Mouse (Mus musculus) lung, embryonic 16.5 days (tissue): Measurements from ENCODE around the gene Tsks. TPM values are rescaled to one million over a fixed set of nuclear protein-coding genes. Genes with fewer than 3 reads are reported as not detected.

Experiments used
- ATAC-seq: fragments of 200-750 bp; cut with Nextera tagmentation; 2 replicates; pipeline ENCODE4 v1.8.0; 2017; ENCODE audit warnings: low read depth, mild to moderate bottlenecking, moderate library complexity
- H3K27ac ChIP-seq: fragments of 300-500 bp; sonication (generic); 2 replicates; pipeline ENCODE4 v1.5.1; 2014; ENCODE audit warnings: mild to moderate bottlenecking, control low read depth, low read length
- H3K27me3 ChIP-seq: fragments of 300-500 bp; sonication (generic); 2 replicates; pipeline ENCODE4 v1.6.1; 2014; ENCODE audit warnings: low read depth, low read length, mixed read lengths; ENCODE audit not compliant: control insufficient read depth, insufficient read depth
- H3K36me3 ChIP-seq: fragments of 300-500 bp; sonication (generic); 2 replicates; pipeline ENCODE4 v1.6.1; 2014; ENCODE audit warnings: low read length; ENCODE audit not compliant: control insufficient read depth, insufficient read depth
- H3K4me1 ChIP-seq: fragments of 300-500 bp; sonication (generic); replicated peaks from 2 replicates; pipeline ENCODE4 v1.6.1; 2014; ENCODE audit warnings: low read length, mixed read lengths; ENCODE audit not compliant: control insufficient read depth, insufficient read depth
- H3K4me2 ChIP-seq: fragments of 300-500 bp; sonication (generic); 2 replicates; pipeline ENCODE4 v1.6.1; 2014; ENCODE audit warnings: low read depth, low read length, control low read depth
- H3K4me3 ChIP-seq: fragments of 300-500 bp; sonication (generic); 2 replicates; pipeline ENCODE4 v1.5.1; 2014; ENCODE audit warnings: mild to moderate bottlenecking, low read length, control low read depth
- H3K9ac ChIP-seq: fragments of 300-500 bp; sonication (generic); 2 replicates; pipeline ENCODE4 v1.6.1; 2014; ENCODE audit warnings: low read length, control low read depth
- H3K9me3 ChIP-seq: fragments of 300-500 bp; sonication (generic); 2 replicates; pipeline ENCODE4 v1.6.1; 2016; ENCODE audit warnings: low read length; ENCODE audit not compliant: control insufficient read depth
- WGBS: fragments of 180-500 bp; shearing (Covaris S2); extraction: QIAGEN DNeasy Blood & Tissue Kit; methylation state at CpG from one replicate; pipeline ENCODE4 v1.1.7; 2014; 5-methylcytosine and 5-hydroxymethylcytosine counted together
- polyA plus RNA-seq: library from polyadenylated mRNA; unstranded; fragments of >200 nt; fragmentation: Nextera tagmentation; extraction: Ambion mirVana; gene quantifications from 2 replicates; pipeline ENCODE4 v1.2.1, GENCODE M21; 2015

The Tsks gene
- polyA plus RNA-seq, 1 experiment from 2014 or later = 0.15 TPM

DNA sequence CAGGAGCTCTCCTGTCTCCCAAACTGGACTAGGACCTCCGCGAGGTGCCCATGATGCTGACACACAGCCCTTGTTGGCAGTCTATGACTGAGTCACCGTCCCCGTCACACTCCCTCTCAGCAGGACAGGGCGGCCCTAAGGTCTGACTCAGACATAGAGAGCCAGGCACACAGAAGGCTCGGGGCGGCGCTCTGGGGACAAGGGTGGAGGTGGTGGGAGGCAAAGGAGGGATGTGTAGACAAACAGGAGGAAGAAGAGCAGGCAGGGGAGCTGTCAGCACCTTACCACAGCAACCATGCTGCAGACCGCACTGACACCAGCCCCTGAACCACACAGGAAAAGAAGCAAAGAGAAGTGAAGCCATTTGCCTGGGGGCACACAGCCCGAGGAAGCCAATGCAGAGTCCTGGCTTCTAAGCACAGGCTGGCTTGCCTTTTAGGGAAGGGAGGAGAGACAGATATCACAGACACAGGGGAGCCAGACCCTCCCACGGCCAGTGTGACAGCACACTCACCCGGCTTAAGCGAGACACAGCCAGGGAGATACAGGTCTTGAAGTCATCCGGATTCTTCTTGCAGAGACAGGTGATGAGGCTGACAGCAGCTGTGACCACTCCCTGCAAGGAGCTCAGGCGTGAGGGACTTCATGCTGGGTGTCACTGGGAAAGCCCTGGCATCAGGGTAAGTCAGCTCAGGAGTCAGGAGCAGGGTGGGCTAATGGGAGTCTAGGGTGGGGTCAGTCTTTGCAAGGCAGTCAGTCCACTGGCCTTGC is 34.1 kb upstream of the Tsks start:
- Histone ChIP-seq H3K9me3 (no peaks in the 10 kb centered on the region), H3K36me3 (peaks cover 58% of the 10 kb centered on the region), H3K27ac (no peak overlapping the region), H3K4me1 (no peaks in the 10 kb centered on the region), H3K4me2 (no peak overlapping the region), H3K27me3 (no peaks in the 10 kb centered on the region), H3K4me3 (no peak overlapping the region), H3K9ac (no peak overlapping the region)
- no peak for ATAC-seq
- WGBS = 86% methylated on average over 15 of the region's 15 CpGs

DNA sequence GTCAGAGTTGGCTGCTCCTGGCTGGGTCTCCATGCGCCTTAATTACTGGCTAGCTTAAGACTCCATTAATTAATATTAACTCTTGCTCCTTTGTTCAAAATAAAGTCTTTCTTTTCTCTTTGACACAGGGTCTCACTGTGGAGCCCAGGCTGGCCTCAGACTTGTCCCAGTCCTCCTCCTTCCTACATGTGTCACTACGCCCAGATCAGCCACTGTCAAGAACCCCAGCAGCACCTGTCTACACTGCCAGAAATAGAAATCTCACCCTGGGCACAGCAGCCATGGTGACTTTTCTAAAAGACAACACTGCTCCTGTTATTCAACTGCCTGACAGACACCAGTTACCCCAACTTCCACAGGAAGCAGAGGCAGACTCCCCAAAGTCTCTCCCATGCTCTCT is 28.6 kb upstream of the Tsks start:
- WGBS = 92% methylated on average over 2 of the region's 2 CpGs
- Histone ChIP-seq H3K9me3 (no peaks in the 10 kb centered on the region), H3K9ac (no peak overlapping the region), H3K4me2 (no peak overlapping the region), H3K4me3 (no peak overlapping the region), H3K4me1 (peaks cover 8% of the 10 kb centered on the region), H3K27ac (no peak overlapping the region), H3K27me3 (no peaks in the 10 kb centered on the region), H3K36me3 (peaks cover 34% of the 10 kb centered on the region)
- no peak for ATAC-seq

DNA sequence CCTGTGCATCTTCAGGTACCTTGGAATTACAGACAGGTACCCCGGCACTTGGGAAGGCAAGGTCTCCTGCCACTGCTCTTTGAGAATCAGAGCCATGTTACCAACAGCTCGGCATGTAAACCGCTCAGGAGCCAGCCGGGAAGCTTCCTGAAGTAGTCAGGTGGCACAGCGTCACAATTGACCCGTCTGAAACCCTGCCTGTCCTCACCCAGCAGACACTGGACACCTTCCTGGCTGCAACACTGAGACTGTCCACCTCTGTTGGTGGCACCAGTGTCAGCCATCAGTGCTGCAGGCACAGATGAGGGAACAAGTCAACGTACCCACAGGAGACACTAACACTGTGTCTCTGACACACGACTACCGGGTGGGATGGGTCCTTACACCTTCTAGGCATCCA is 27.7 kb upstream of the Tsks start:
- no peak for ATAC-seq
- Histone ChIP-seq H3K4me2 (no peak overlapping the region), H3K27me3 (no peaks in the 10 kb centered on the region), H3K4me1 (peaks cover 8% of the 10 kb centered on the region), H3K9me3 (no peaks in the 10 kb centered on the region), H3K36me3 (peaks cover 28% of the 10 kb centered on the region), H3K9ac (no peak overlapping the region), H3K4me3 (no peak overlapping the region), H3K27ac (no peak overlapping the region)
- 89% methylated on average over 9 of the region's 9 CpGs for WGBS

DNA sequence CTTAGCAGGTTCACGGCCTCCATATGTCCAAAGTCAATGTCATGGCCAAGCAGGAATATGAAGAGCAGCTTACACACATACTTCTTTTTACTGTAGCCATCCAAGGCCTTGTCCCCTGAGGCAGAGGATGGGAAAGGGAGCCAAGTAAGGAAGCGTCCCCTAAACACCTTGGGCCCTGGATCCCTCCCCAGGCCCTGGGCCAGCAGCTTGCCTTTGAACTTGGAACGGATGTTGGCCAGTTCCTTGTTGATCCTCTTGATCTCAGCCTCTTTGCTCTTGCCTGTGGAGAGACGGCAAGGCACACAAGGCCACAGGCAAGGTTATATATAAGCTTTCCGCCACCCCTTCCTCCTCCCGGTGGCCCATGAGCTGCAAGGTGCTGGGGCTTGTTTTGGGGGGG is 26.8 kb upstream of the Tsks start:
- no peak overlapping the region for H3K4me2 ChIP-seq
- no peak for ATAC-seq
- no peak overlapping the region for H3K9ac ChIP-seq
- no peaks in the 10 kb centered on the region for H3K9me3 ChIP-seq
- H3K4me1 ChIP-seq = peaks cover 8% of the 10 kb centered on the region
- no peak overlapping the region for H3K4me3 ChIP-seq
- H3K27ac ChIP-seq = no peak overlapping the region
- WGBS = 74% methylated on average over 6 of the region's 6 CpGs
- H3K36me3 ChIP-seq = peaks cover 20% of the 10 kb centered on the region
- H3K27me3 ChIP-seq = no peaks in the 10 kb centered on the region

DNA sequence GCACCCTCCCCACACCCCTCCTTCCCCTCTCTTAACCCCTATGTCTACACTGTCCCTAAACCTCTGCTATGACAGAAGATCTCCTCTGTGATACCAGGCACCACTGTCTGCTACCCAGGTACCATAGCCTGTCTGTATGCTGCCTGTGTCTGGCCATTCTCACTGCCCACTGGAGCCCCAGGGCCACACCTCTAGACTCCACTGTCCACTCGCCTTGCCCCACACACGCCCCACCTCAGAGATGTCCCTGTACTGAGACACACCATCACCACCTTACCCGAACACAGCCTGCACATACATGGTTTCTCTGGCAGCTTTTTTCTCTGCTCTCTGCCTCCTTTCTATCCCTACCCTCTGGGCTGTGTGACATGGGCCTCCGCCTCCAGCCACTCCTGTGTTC is 26.1 kb upstream of the Tsks start:
- H3K27ac ChIP-seq = no peak overlapping the region
- 90% methylated on average over 4 of the region's 4 CpGs for WGBS
- H3K4me2 ChIP-seq = no peak overlapping the region
- H3K4me1 ChIP-seq = peaks cover 8% of the 10 kb centered on the region
- no peaks in the 10 kb centered on the region for H3K9me3 ChIP-seq
- peaks cover 20% of the 10 kb centered on the region for H3K36me3 ChIP-seq
- H3K27me3 ChIP-seq = no peaks in the 10 kb centered on the region
- no peak overlapping the region for H3K4me3 ChIP-seq
- ATAC-seq = peak; percentile 13; the same call in 1 of the 2 replicates
- no peak overlapping the region for H3K9ac ChIP-seq

DNA sequence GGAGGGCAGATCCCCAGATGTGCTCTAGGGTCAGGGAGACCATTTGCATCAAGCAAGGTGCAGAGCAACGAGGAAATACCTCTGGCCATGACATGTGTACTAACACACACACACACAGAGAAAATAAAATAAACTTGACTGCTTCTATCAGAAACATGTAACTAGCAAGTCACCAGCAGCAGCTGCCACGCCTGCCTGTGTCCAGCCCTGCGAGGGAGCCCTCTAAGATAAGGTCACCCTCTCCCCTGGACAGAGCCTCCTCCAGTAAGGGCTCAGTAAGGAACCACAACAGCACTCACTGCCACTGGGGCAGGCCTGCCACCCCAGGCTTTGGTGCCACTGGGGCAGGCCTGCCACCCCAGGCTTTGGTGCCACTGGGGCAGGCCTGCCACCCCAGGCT is 24.8 kb upstream of the Tsks start:
- ATAC-seq = no peak
- 47% methylated on average over 3 of the region's 3 CpGs for WGBS
- H3K36me3 ChIP-seq = peaks cover 24% of the 10 kb centered on the region
- no peaks in the 10 kb centered on the region for H3K9me3 ChIP-seq
- H3K27me3 ChIP-seq = no peaks in the 10 kb centered on the region
- H3K9ac ChIP-seq = no peak overlapping the region
- no peak overlapping the region for H3K4me3 ChIP-seq
- H3K4me1 ChIP-seq = peaks cover 8% of the 10 kb centered on the region
- H3K4me2 ChIP-seq = no peak overlapping the region
- H3K27ac ChIP-seq = no peak overlapping the region

DNA sequence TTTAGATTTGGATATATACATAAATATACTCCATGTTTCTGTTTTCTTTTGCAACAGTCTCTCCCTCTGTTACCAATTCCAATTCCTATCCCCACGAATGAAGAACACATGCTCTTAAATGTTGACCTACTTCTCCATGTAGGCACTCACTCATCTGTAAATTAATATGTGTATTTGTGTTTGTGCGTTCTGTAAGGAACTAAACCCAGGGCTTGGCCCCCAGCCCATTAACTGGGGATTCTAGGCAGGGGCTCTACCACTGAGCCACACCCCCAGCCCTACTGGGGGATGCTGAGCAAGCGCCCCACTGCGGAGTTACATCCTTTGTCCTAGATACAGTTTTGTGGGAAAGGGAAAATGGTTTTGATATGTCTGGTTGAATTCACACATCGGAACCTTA is 23.9 kb upstream of the Tsks start:
- H3K9me3 ChIP-seq = no peaks in the 10 kb centered on the region
- H3K36me3 ChIP-seq = peaks cover 25% of the 10 kb centered on the region
- no peaks in the 10 kb centered on the region for H3K27me3 ChIP-seq
- H3K27ac ChIP-seq = no peak overlapping the region
- H3K9ac ChIP-seq = no peak overlapping the region
- 83% methylated on average over 5 of the region's 5 CpGs for WGBS
- peaks cover 8% of the 10 kb centered on the region for H3K4me1 ChIP-seq
- ATAC-seq = no peak
- no peak overlapping the region for H3K4me3 ChIP-seq
- H3K4me2 ChIP-seq = no peak overlapping the region

DNA sequence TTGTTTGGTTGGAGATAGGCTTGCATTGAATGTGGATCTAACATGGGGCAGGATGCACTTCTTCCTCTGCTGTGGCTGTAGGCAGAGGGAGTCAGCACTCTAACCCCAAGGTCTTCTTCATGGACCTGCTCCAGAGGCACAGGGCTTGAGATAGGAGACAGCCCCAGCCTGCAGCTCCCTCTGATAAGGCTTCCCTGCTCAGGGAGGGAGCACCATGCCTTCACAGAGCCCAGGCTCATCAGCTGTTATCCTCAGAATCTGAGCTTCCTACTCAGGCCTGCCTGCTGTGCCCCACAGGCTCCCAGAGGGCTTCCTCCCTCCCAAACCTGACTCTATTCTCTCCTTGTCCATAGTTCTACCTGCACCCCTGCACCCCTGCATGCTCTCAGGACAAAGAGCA is 20.5 kb upstream of the Tsks start:
- Histone ChIP-seq H3K4me3 (no peak overlapping the region), H3K27me3 (no peaks in the 10 kb centered on the region), H3K27ac (no peak overlapping the region), H3K9ac (no peak overlapping the region), H3K4me1 (peaks cover 6% of the 10 kb centered on the region), H3K9me3 (no peaks in the 10 kb centered on the region), H3K4me2 (no peak overlapping the region), H3K36me3 (peaks cover 22% of the 10 kb centered on the region)
- ATAC-seq = no peak

DNA sequence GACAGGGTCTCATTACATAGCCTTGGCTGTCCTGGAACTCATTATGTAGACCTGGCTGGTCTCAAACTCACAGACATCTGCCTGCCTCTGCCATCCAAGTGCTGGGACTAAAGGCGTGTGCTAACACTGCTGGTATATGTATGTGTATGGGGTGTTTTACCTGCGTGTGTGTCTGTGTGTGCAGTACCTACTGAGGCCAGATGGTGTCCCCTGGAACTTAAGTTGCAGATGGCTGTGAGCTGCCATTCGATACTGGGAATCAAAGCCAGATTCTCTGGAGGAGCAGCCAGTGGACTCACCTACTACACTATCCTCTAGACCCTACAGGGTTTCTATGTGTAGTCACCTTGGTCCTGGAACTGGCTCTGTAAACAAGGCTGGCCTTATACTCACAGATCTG is 17.5 kb upstream of the Tsks start:
- no peaks in the 10 kb centered on the region for H3K9me3 ChIP-seq
- H3K9ac ChIP-seq = no peak overlapping the region
- H3K4me3 ChIP-seq = no peak overlapping the region
- H3K36me3 ChIP-seq = peaks cover 22% of the 10 kb centered on the region
- WGBS = 70% methylated on average over 3 of the region's 3 CpGs
- no peak overlapping the region for H3K4me2 ChIP-seq
- H3K27me3 ChIP-seq = no peaks in the 10 kb centered on the region
- no peak for ATAC-seq
- H3K27ac ChIP-seq = no peak overlapping the region
- H3K4me1 ChIP-seq = peaks cover 13% of the 10 kb centered on the region

DNA sequence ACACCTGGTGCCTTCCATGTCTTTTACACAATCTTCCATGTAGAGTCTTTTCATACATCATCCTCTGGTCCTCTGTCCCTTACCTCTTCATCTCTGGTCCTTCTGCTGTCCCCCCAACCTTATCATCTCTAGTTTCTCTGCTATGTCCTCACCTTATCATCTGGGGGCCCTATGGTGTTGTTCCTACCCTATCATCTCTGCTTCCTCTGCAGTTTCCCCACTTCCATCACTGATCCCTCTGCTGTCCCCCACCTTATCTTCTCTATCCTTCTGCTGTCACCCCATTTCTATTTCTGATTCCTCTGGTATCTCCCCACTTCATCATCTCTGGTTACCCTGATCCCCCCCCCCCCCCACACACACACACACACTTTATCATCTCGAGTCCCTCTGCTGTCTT is 14.4 kb upstream of the Tsks start:
- Histone ChIP-seq H3K9me3 (no peaks in the 10 kb centered on the region), H3K27ac (no peak overlapping the region), H3K27me3 (no peaks in the 10 kb centered on the region), H3K4me1 (peaks cover 14% of the 10 kb centered on the region), H3K4me2 (peak overlapping the region; percentile 68), H3K4me3 (peak overlapping the region; percentile 95), H3K9ac (peak overlapping the region; percentile 95), H3K36me3 (peaks cover 8% of the 10 kb centered on the region)
- ATAC-seq = no peak
- WGBS = 0% methylated on average over 1 of the region's 1 CpGs
